Mouse (Mus musculus) gastrocnemius, adult 2 months (tissue): ENCODE measurements around the gene 1700123O20Rik. TPM values are rescaled to one million over a fixed set of nuclear protein-coding genes. Genes with fewer than 3 reads are reported as not detected.

ENCODE experiments used
- DNase-seq: peaks from one replicate; pipeline ENCODE4 v3.0.0; 2022
- H3K27ac ChIP-seq: fragments of 200-600 bp; 2 replicates; pipeline ENCODE4 v1.8.1; 2022; ENCODE audit warnings: mild to moderate bottlenecking
- H3K4me3 ChIP-seq: fragments of 200-600 bp; 2 replicates; pipeline ENCODE4 v1.8.1; 2022; ENCODE audit warnings: mild to moderate bottlenecking, moderate library complexity
- CTCF ChIP-seq: fragments of 200-600 bp; IDR thresholded peaks from 2 replicates; pipeline ENCODE4 v1.8.1; 2022; ENCODE audit warnings: antibody characterized with exemption, mild to moderate bottlenecking, moderate library complexity
- intact Hi-C: fragments of 180-260 bp; cut with DNase I; formaldehyde crosslinking; loops from one replicate; pipeline ENCODE4 v1.15.1; 2025
- long read RNA-seq, 2 experiments: library from polyadenylated mRNA; stranded (forward); transcript quantifications; one replicate each; pipeline ENCODE4 v2.0.0; 2021
- total RNA-seq, 2 experiments: library from RNA; stranded (reverse); gene quantifications; 2 replicates each; pipeline ENCODE4 v1.2.3; 2021

The 1700123O20Rik gene
- total RNA-seq = 10 to 100 TPM in 1 of 2 experiments, 1 to 10 TPM in 1; 7.0 to 11.0 TPM
- long read RNA-seq, experiment 1, transcript 1700123O20Rik-201 (2 exons, 1,843 nt) = major isoform, 22 of 24 reads
- long read RNA-seq, experiment 1, partial matches to known transcripts = 0 of 24 reads
- long read RNA-seq, experiment 1, other reads (novel, unspliced or antisense) = 1 of 24 reads
- long read RNA-seq, experiment 2, transcript 1700123O20Rik-201 (2 exons, 1,843 nt) = major isoform, 14 of 16 reads
- long read RNA-seq, experiment 2, partial matches to known transcripts = 0 of 16 reads
- long read RNA-seq, experiment 2, other reads (novel, unspliced or antisense) = 2 of 16 reads

GRCm38 (mm10) chr14:54686063-54686521 lies at the start of gene 1700123O20Rik:
Gene 1700123O20Rik (plus strand): TSS chr14:54686216.
- no peak for DNase-seq
- H3K4me3 ChIP-seq = peak within 1 kb of the TSS; percentile 70
- peak within 1 kb of the TSS; percentile 98 for H3K27ac ChIP-seq
- peak; percentile 21; the same call in 1 of the 2 replicates for TF ChIP-seq CTCF
- intact Hi-C loops = loop anchor here (5.0 kb wide), 1 partner anchor 34 kb away; no protein-coding TSS in a partner anchor

GRCm38 (mm10) chr14:54636954-54637353 lies 49.1 kb upstream of the 1700123O20Rik start:
- H3K27ac ChIP-seq = no peak overlapping the region
- H3K4me3 ChIP-seq = no peak overlapping the region
- intact Hi-C loops = loop anchor here (5.0 kb wide), 1 partner anchor 110 kb away; no protein-coding TSS in a partner anchor
- peak; percentile 82 for TF ChIP-seq CTCF
- DNase-seq = peak; percentile 51

GRCm38 (mm10) chr14:54638210-54638609 lies 47.8 kb upstream of the 1700123O20Rik start:
- H3K4me3 ChIP-seq = no peak overlapping the region
- no peak overlapping the region for H3K27ac ChIP-seq
- DNase-seq = no peak
- intact Hi-C loops = loop anchor here (5.0 kb wide), 1 partner anchor 111 kb away; no protein-coding TSS in a partner anchor
- TF ChIP-seq CTCF = peak; percentile 6; the same call in 1 of the 2 replicates

- intact Hi-C loops = loop anchor here (5.0 to 10.0 kb wide), 2 partner anchors 58 to 415 kb away; no protein-coding TSS in a partner anchor
- no peak for TF ChIP-seq CTCF
- no peak overlapping the region for H3K4me3 ChIP-seq
- no peak overlapping the region for H3K27ac ChIP-seq
- DNase-seq = no peak
Observed at GRCm38 (mm10) chr14:54640121-54640520, 45.9 kb upstream of the 1700123O20Rik start.

GRCm38 (mm10) chr14:54640946-54641304 lies 45.1 kb upstream of the 1700123O20Rik start, which contains the start of gene Gm17606:
Gene Gm17606 (plus strand): TSS chr14:54640952.
- no peak for DNase-seq
- Histone ChIP-seq H3K27ac (peak within 1 kb of the TSS; percentile 4; the same call in 1 of the 2 replicates), H3K4me3 (peak within 1 kb of the TSS; percentile 76)
- TF ChIP-seq CTCF = no peak
- intact Hi-C loops = loop anchor here (5.0 to 10.0 kb wide), 2 partner anchors 59 to 416 kb away; no protein-coding TSS in a partner anchor

GRCm38 (mm10) chr14:54641305-54641969 lies 44.6 kb upstream of the 1700123O20Rik start, which contains the start of gene Cdh24:
Gene Cdh24 (minus strand): TSS chr14:54641364.
- DNase-seq = peak; percentile 91
- intact Hi-C loops = loop anchor here (5.0 to 10.0 kb wide), 2 partner anchors 59 to 417 kb away; no protein-coding TSS in a partner anchor
- TF ChIP-seq CTCF = peak; percentile 85
- H3K4me3 ChIP-seq = peak within 1 kb of the TSS; percentile 76
- H3K27ac ChIP-seq = peak within 1 kb of the TSS; percentile 4; the same call in 1 of the 2 replicates

- no peak for TF ChIP-seq CTCF
- no peak overlapping the region for H3K4me3 ChIP-seq
- no peak overlapping the region for H3K27ac ChIP-seq
- DNase-seq = no peak
- intact Hi-C loops = loop anchor here (2.0 to 10.0 kb wide), 3 partner anchors 60 to 418 kb away; no protein-coding TSS in a partner anchor
Observed at GRCm38 (mm10) chr14:54642224-54642944, 43.6 kb upstream of the 1700123O20Rik start.

- intact Hi-C loops = loop anchor here (2.0 to 10.0 kb wide), 3 partner anchors 61 to 418 kb away; no protein-coding TSS in a partner anchor
- Histone ChIP-seq H3K4me3 (no peak overlapping the region), H3K27ac (no peak overlapping the region)
- DNase-seq = no peak
- TF ChIP-seq CTCF = no peak
Observed at GRCm38 (mm10) chr14:54643011-54643410, 43.0 kb upstream of the 1700123O20Rik start.

GRCm38 (mm10) chr14:54644294-54644693 lies 41.7 kb upstream of the 1700123O20Rik start:
- intact Hi-C loops = loop anchor here (5.0 to 10.0 kb wide), 2 partner anchors 62 to 419 kb away; no protein-coding TSS in a partner anchor
- DNase-seq = no peak
- TF ChIP-seq CTCF = no peak
- H3K27ac ChIP-seq = no peak overlapping the region
- no peak overlapping the region for H3K4me3 ChIP-seq

- intact Hi-C loops = loop anchor here (10.0 kb wide), 1 partner anchor 422 kb away; no protein-coding TSS in a partner anchor
- no peak overlapping the region for H3K27ac ChIP-seq
- no peak for DNase-seq
- no peak overlapping the region for H3K4me3 ChIP-seq
- no peak for TF ChIP-seq CTCF
Observed at GRCm38 (mm10) chr14:54646455-54646854, 39.6 kb upstream of the 1700123O20Rik start.

- Histone ChIP-seq H3K27ac (no peak overlapping the region), H3K4me3 (no peak overlapping the region)
- TF ChIP-seq CTCF = peak; percentile 58
- no peak for DNase-seq
- intact Hi-C loops = loop anchor here (10.0 kb wide), 1 partner anchor 422 kb away; no protein-coding TSS in a partner anchor
Observed at GRCm38 (mm10) chr14:54646898-54647636, 38.9 kb upstream of the 1700123O20Rik start.
